Mouse (Mus musculus) cerebellum, adult 11 months (tissue): ENCODE data around the gene Tmem82.

ENCODE experiments used
- DNase-seq: peaks from one replicate; pipeline ENCODE4 v3.0.0; 2022

Gene Tmem82

DNA sequence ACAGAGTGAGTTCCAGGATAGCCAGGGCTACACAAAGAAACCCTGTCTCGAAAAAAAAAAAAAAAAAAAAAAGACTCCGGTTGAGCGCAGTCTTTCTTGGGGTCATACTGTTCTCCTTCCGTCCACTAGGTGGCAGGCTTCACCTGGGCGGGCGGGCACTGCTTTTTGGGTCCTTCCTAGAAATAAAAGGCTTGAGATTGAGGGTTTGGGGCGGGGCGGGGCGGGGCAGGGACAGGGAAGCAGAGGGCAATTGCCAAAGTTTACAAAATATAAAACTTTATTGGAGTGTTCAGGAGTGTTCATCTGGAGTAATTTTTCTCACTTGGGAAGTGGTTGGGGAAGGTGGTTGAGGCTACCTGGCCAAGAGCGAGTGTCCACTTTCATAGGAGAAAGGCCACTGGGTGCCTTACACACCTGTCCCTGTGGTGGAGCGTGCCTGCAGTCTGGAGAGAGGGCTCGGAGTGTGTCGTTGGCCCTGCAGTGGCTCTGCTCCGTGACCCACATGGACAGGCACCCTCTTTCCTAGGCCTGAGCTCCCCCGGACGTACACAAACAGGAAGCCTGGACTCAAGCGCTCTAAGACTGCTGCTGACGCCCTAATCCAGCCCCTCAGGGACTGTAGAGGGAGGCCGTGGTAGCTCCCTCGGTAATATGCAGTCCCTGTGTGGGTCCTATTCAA lies at the start of gene Tmem82:
Gene Tmem82 (minus strand): TSS at position 69 of the 679 bp plus-strand sequence.
- peak; percentile 47 for DNase-seq

DNA sequence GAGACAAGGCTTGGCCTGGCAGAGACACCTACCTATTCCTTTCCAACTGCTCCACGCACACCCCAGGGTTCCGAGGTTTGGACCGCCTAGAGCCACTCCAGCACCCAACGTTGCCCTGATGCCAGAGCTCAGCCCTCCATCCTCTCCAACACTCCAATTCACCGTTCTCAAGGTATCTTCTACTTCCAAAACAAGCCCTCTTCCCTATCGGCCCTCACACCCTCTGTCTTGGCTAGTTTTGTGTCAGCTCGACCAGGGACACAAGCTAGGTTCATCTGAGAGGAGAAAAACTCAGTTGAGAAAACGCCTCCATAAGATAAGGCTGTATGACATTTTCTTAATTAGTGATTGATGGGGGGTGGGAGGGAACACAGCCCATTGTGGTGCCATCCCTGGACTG lies 46.4 kb upstream of the Tmem82 start, which contains the start of gene Plekhm2:
Gene Plekhm2 (minus strand): TSS at position 101 of the 400 bp plus-strand sequence.
- DNase-seq, result no peak

DNA sequence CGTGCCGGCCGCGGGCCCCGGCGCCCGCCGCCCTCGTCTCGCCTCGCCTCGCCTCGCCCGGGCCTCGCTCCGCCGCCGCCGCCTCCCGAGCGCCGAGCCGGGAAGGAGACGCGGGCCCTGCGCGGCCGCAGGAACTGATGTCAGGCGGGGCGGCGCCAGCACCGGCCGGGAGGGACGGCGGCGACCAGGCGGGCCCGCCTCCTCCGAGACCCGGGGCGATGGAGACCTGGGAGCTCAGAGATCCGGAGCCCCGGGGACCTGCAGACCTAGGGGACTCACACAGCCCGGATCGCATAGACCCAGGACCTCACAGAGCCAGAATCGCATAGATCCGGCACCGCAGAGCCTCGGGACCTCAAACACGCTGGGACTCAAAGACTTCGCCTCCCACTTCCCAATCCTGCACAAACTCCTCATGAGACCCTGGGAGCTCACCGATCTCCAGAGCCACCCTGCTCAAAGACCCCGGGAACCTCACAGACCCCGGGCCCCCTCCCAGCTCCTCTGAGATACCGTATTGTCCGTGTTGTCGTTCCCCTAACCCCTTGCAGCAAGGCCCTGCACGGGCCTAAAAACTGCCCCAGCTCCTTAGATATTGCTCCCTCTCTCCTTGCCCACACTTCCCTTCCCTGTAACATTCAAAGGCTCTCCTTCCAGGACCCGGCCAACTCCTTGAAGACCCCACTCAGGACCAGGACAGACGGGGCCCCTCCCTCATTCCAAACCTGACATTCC lies 45.7 kb upstream of the Tmem82 start:
- DNase-seq, result peak; percentile 71

DNA sequence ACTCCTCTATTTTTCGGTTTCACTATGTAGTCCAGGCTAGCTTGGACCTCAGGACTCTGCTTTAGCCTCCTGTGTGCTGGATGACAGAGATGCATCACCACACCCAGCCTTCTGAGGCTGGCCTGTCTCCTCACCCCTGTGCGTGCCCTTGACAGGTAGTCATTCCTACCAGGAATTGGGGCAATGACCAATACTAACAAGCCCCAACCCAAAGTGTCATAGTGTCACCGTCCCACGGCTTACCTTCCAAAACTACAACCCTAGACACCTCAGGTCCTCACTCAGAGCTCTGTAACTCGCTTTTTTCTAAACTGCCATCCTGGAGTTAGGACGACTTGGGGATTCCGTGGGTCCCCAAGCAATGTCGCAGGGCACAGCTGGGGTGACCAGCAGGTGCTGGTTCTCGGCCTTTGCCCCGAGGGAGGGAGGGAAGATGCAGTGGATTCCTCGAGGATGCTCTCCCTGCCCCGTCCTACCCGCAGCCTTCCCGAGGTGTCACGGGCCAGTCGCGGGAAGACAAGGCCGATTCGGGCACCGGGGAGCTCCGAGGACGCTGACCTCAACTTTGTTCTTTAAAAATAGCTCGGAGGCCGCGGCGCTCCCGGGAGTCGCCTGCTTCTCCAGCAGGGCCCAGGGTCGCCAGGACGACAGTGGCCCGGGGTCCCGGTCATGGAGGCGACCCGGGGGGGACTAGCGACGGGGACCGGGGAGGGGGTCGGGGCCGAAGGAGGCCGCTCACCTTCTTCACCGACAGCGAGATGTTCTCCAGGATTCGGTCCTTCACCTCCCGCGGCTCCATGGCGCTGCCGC lies 44.9 kb upstream of the Tmem82 start:
- DNase-seq, result peak; percentile 22

GRCm38 (mm10) chr4:141660884-141661283 lies 42.5 kb upstream of the Tmem82 start:
- no peak for DNase-seq

GRCm38 (mm10) chr4:141659739-141660138 lies 41.3 kb upstream of the Tmem82 start:
- no peak for DNase-seq

GRCm38 (mm10) chr4:141658846-141659484 lies 40.5 kb upstream of the Tmem82 start:
- no peak for DNase-seq

- no peak for DNase-seq
Measured at GRCm38 (mm10) chr4:141656932-141657331, 38.5 kb upstream of the Tmem82 start.

DNA sequence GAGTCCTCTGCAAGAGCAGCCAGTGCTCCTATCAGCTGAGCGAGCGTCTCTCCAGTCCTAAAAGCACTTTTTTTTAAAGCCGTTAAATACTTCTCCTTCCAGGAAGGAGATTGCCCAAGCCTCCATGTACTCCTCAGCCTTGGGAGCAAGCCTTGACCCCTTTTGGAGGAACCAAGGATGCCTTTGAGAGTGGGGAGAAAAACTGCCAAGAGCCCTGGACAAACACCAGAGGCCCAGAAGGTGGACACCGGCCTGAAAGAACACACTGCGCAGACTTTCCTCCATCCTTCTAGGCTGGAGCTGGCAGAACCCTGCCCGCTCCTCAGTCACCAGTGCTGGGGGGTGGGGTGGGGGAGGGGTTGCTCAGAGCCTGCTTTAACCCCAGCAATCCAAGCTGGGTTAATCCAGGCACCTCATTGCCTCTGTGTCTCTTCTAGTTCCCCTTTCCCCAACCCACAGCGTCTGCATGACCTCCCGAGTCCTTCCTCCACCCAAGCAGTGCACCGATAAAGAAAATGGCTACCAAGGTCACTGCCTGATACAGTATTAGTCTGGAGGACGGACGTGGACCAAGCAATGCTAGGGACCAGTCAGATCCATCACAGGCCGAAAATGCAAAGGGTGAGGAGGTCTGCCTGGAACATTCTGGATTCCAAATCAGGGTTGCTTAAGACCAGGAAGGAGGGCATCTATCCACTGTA lies 37.6 kb upstream of the Tmem82 start:
- peak; percentile 54 for DNase-seq

GRCm38 (mm10) chr4:141654509-141654908 lies 36.1 kb upstream of the Tmem82 start:
- no peak for DNase-seq

GRCm38 (mm10) chr4:141653813-141654212 lies 35.4 kb upstream of the Tmem82 start:
- DNase-seq, result no peak

DNA sequence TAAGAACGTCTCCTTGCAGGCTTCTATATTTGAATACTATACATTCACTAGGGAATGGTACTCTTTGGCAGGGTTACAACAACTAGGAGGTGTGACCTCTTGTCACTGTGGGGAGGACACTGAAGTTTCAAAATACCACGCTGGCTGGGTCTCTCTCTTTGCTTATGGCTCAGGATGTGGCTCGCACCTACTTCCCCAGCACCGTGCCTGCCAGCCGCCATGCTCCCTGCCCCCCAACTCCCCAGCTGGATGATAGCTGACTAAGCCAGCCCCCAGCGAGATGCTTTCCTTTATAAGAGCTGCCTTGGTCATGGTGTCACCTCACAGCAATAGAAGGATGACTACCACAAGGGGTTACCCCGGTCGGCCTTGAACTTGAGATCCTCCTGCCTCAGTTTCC lies 34.6 kb upstream of the Tmem82 start:
- no peak for DNase-seq

GRCm38 (mm10) chr4:141651944-141652343 lies 33.5 kb upstream of the Tmem82 start:
- no peak for DNase-seq

GRCm38 (mm10) chr4:141651286-141651685 lies 32.9 kb upstream of the Tmem82 start:
- no peak for DNase-seq

DNA sequence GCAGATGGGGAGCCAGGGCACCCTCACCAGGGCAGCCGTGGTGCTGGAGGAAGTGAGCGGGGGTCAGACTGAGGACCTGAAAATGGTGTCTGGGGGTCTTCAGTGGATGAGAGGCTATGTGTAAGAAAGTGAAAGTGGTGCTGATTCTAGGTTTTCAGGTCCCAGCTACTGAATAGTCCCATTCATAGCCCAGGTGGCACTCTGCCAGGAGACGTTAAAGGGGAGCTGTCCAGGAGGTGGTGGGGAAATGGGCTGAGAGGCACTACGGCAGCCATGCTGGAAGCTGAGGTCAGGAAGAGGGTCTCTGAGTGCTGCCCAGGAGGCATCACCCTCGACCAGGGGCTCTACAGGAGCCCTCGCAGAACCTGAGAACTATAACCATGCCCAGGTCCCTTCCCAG lies 30.8 kb upstream of the Tmem82 start:
- DNase-seq, result no peak

- DNase-seq, result no peak
Measured at GRCm38 (mm10) chr4:141648262-141648661, 29.8 kb upstream of the Tmem82 start.

DNA sequence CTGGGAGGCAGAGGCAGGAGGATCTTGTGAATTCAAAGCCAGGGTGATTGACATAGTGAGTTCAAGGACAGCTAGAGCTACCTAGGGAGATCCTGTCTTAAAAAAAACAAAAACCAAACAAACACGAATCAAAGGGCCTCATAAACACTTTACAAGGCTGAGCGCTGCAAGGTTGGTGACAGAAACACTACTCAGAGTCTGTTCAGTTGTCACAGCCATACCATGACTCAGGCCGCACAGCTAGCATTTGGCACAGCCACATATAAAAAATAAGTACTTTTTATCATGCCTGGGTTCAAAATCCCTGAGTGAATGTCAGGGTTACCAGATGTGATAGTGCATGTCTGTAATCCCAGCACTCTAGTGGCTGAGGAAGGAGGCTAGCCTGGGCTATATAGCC lies 28.8 kb upstream of the Tmem82 start:
- no peak for DNase-seq

DNA sequence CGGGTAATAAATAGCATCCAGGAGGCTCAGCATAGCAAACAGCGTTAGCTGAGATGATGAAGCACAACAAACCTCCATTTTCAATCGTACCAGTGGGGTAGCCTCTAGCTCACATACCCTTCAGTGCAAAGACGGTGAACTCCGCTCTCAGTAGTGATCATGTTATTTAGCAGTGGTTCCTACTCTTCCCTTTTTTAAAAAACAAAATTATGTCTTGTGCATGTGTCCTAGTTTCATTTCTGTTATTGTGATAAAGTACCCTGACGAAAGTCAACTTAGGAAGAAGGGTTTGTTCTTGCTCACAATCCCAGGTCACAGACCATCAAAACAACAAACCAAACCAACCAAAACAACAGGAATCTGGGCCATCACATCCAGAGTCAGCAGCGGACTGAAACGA lies 27.6 kb upstream of the Tmem82 start:
- no peak for DNase-seq

GRCm38 (mm10) chr4:141643118-141643855 lies 24.9 kb upstream of the Tmem82 start:
- DNase-seq, result peak; percentile 51

- no peak for DNase-seq
Measured at GRCm38 (mm10) chr4:141641961-141642811, 23.8 kb upstream of the Tmem82 start.

DNA sequence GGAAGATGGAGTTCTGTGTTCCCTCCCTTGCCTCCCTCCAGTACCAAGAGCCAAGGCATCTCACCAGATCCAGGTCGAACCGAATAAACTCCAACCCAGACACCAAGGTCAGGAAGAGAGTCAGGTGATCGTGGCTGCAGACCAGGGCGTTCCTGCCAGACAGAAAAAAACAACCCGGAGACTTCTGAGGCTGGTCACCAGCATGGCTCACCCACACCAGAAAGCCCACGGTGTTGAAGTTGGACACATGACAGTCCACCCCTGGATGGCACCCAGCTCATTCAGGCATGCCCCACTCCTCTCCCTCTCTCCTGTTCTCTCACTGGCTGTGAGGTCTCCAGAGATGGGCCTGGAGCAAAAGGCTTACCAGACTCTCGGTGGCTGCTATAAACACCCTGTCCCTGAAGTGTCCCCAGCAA lies 22.9 kb upstream of the Tmem82 start:
- DNase-seq, result no peak
